Mouse (Mus musculus) midbrain, embryonic 16.5 days (tissue): ENCODE data around the gene Adamts8. TPM values are rescaled to one million over a fixed set of nuclear protein-coding genes. Genes with fewer than 3 reads are reported as not detected.

ENCODE experiments used
- ATAC-seq: fragments of 200-750 bp; cut with Nextera tagmentation; 2 replicates; pipeline ENCODE4 v1.8.0; 2017; ENCODE audit warnings: moderate TSS enrichment
- H3K27ac ChIP-seq: fragments of 300-500 bp; sonication (generic); 2 replicates; pipeline ENCODE4 v1.5.1; 2014; ENCODE audit warnings: mild to moderate bottlenecking, low read length, mixed read lengths
- H3K27me3 ChIP-seq: fragments of 300-500 bp; sonication (generic); 2 replicates; pipeline ENCODE4 v1.6.1; 2014; ENCODE audit warnings: low read depth, low read length, mixed read lengths; ENCODE audit not compliant: control insufficient read depth, insufficient read depth
- H3K36me3 ChIP-seq: fragments of 300-500 bp; sonication (generic); 2 replicates; pipeline ENCODE4 v1.6.1; 2014; ENCODE audit warnings: mild to moderate bottlenecking, low read length, moderate library complexity, mixed read lengths; ENCODE audit not compliant: control insufficient read depth, insufficient read depth
- H3K4me1 ChIP-seq: fragments of 300-500 bp; sonication (generic); 2 replicates; pipeline ENCODE4 v1.6.1; 2014; ENCODE audit warnings: mild to moderate bottlenecking, low read length, mixed read lengths; ENCODE audit not compliant: control insufficient read depth, insufficient read depth
- H3K4me2 ChIP-seq: fragments of 300-500 bp; sonication (generic); 2 replicates; pipeline ENCODE4 v1.6.1; 2014; ENCODE audit warnings: mild to moderate bottlenecking, low read length, mixed read lengths
- H3K4me3 ChIP-seq: fragments of 300-500 bp; sonication (generic); 2 replicates; pipeline ENCODE4 v1.5.1; 2014; ENCODE audit warnings: low read depth, mild to moderate bottlenecking, low read length, moderate library complexity, mixed read lengths
- H3K9ac ChIP-seq: fragments of 300-500 bp; sonication (generic); 2 replicates; pipeline ENCODE4 v1.6.1; 2014; ENCODE audit warnings: low read depth, low read length, mixed read lengths
- H3K9me3 ChIP-seq: fragments of 300-500 bp; sonication (generic); replicated peaks from 2 replicates; pipeline ENCODE4 v1.6.1; 2014; ENCODE audit warnings: mild to moderate bottlenecking, low read length, mixed read lengths; ENCODE audit not compliant: control insufficient read depth, poor library complexity, severe bottlenecking
- WGBS: fragments of 180-500 bp; shearing (Covaris S2); extraction: QIAGEN DNeasy Blood & Tissue Kit; methylation state at CpG from one replicate; pipeline ENCODE4 v1.1.7; 2014; 5-methylcytosine and 5-hydroxymethylcytosine counted together
- polyA plus RNA-seq: library from polyadenylated mRNA; unstranded; fragments of >200 nt; fragmentation: Nextera tagmentation; extraction: Ambion mirVana; gene quantifications from 2 replicates; pipeline ENCODE4 v1.2.1, GENCODE M21; 2015

Gene Adamts8
- polyA plus RNA-seq, 1 experiment from 2014 or later = 1.1 TPM

DNA sequence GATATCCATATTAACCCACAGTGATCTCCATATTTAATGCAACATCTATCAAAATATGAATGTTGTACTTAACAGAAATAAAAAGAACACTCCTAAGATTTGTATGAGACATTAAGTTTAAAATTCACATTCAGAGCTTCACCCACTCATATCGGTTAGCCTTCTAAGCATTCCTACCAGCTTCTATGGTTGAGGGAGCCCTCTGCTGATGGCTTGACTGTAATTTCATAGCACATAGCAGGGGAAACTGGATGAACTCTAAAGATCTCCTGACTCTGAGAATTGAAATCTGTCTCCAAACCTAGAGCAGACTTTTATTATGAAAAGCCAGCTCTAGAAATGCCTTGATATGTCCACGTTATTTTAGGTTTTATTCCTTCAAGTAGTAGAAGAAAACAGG is 38.1 kb downstream of the Adamts8 start:
- H3K9ac ChIP-seq = no peak overlapping the region
- no peaks in the 10 kb centered on the region for H3K27me3 ChIP-seq
- no peak overlapping the region for H3K4me3 ChIP-seq
- no peak for ATAC-seq
- no peaks in the 10 kb centered on the region for H3K4me1 ChIP-seq
- H3K4me2 ChIP-seq = no peak overlapping the region
- no peaks in the 10 kb centered on the region for H3K9me3 ChIP-seq
- H3K27ac ChIP-seq = no peak overlapping the region
- 75% methylated on average over 2 of the region's 2 CpGs for WGBS
- no peaks in the 10 kb centered on the region for H3K36me3 ChIP-seq

DNA sequence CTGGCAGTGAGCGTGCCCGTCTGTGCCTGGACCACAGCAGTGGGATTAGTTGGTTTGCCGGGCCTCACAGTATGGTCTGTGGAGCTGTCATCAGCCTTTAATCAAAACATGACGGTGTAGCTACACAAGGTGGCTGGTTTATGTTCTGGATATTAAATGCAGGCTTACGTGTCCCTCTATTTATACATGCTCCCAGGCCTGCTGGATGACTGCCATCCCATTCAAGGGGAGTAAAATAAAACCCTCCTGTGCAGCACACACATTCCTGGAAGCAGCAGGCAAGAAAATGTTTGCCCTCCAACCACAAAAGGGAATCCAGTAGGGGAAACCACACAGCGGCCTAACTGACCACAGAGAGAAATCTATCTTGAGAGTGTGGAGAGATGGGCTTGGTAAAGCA is 43.4 kb downstream of the Adamts8 start:
- WGBS = 70% methylated on average over 6 of the region's 6 CpGs
- no peak overlapping the region for H3K27ac ChIP-seq
- H3K36me3 ChIP-seq = no peaks in the 10 kb centered on the region
- no peak overlapping the region for H3K9ac ChIP-seq
- no peaks in the 10 kb centered on the region for H3K9me3 ChIP-seq
- no peaks in the 10 kb centered on the region for H3K4me1 ChIP-seq
- no peak for ATAC-seq
- no peaks in the 10 kb centered on the region for H3K27me3 ChIP-seq
- H3K4me3 ChIP-seq = no peak overlapping the region
- H3K4me2 ChIP-seq = no peak overlapping the region

DNA sequence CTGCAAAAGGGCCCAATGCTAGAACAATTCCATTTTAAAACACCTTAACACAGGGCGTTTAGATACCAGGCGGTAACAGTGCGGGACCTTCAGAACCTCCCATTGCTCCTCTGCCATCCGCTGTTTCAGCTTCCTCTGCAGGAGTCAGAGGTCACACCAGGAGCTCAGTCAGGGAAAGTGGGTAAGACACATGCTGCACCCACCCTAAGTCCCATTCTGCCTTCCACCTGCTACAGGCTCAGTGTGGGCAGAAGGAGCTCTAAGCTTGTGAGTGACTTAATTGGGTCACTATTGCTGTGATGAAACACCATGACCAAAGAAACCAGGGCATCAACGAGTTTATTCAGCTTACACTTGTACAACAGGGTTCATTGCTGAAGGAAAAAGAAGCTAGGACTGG is 50.7 kb downstream of the Adamts8 start:
- no peak for ATAC-seq
- 82% methylated on average over 5 of the region's 5 CpGs for WGBS

DNA sequence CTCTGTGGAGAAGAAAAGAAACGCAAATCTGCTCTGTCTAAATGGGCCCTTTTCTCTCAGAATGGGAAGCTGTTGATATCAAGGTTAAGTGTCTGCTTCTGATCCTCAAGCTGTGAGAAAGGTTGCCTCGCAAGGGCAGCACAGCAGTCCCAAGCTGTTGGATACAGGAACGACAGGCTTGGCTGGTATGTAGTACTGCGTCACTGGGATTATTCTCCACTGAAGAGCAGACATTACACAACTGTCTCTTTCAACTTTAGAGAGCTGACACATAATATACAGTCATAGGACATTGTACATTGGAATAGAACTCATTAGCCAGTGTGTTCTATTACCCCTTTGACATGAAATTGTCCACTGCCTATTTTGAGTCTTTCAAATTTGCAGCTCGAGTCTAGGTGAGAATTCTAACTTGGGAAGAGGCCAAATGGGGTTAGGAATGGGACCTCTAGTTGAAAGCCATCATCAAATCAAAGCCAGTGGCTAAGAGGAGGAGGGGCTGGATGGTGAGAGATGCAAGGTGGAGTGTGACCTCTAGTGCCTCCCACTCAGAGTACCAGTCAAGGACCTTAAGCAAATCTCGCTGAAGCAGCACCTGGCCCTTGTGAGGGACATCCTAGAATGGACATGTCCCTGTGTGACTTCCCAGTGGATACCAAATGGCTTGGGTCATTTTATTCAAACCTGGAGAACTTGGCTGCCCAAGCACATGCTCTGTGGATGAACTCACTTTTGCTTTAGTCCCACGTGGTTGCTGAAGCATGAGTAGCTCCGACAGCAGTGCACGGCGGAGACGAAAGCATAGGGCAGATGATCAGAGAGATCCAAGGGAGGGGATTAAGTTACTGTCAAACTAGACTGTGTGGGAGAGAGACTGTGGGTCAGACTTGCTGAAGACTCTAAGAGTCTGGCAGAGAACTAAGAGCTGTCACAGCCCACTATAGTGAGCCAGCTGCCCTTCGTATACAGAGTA is 54.5 kb downstream of the Adamts8 start:
- no peak for ATAC-seq
- H3K4me1 ChIP-seq = no peaks in the 10 kb centered on the region
- WGBS = 79% methylated on average over 12 of the region's 12 CpGs
- no peak overlapping the region for H3K9ac ChIP-seq
- H3K27me3 ChIP-seq = no peaks in the 10 kb centered on the region
- H3K36me3 ChIP-seq = no peaks in the 10 kb centered on the region
- H3K9me3 ChIP-seq = no peaks in the 10 kb centered on the region
- no peak overlapping the region for H3K27ac ChIP-seq
- H3K4me2 ChIP-seq = no peak overlapping the region
- no peak overlapping the region for H3K4me3 ChIP-seq

More for the DNA sequence above, 50.7 kb downstream of the Adamts8 start:
- Histone ChIP-seq H3K4me3 (no peak overlapping the region), H3K9me3 (no peaks in the 10 kb centered on the region), H3K4me2 (no peak overlapping the region), H3K4me1 (no peaks in the 10 kb centered on the region), H3K36me3 (no peaks in the 10 kb centered on the region), H3K27me3 (no peaks in the 10 kb centered on the region), H3K9ac (no peak overlapping the region), H3K27ac (no peak overlapping the region)

- H3K36me3 ChIP-seq = no peaks in the 10 kb centered on the region
- H3K4me2 ChIP-seq = no peak overlapping the region
- 79% methylated on average over 10 of the region's 10 CpGs for WGBS
- no peaks in the 10 kb centered on the region for H3K9me3 ChIP-seq
- no peak overlapping the region for H3K9ac ChIP-seq
- no peaks in the 10 kb centered on the region for H3K4me1 ChIP-seq
- no peaks in the 10 kb centered on the region for H3K27me3 ChIP-seq
- no peak for ATAC-seq
- H3K4me3 ChIP-seq = no peak overlapping the region
- no peak overlapping the region for H3K27ac ChIP-seq
These were observed 58.3 kb downstream of the Adamts8 start for GRCm38 (mm10) chr9:31000641-31001040.

GRCm38 (mm10) chr9:31002528-31002927 is 60.2 kb downstream of the Adamts8 start:
- no peaks in the 10 kb centered on the region for H3K9me3 ChIP-seq
- WGBS = 83% methylated on average over 4 of the region's 4 CpGs
- no peaks in the 10 kb centered on the region for H3K4me1 ChIP-seq
- H3K27ac ChIP-seq = no peak overlapping the region
- no peak overlapping the region for H3K9ac ChIP-seq
- no peak for ATAC-seq
- no peaks in the 10 kb centered on the region for H3K36me3 ChIP-seq
- H3K27me3 ChIP-seq = no peaks in the 10 kb centered on the region
- no peak overlapping the region for H3K4me2 ChIP-seq
- H3K4me3 ChIP-seq = no peak overlapping the region

DNA sequence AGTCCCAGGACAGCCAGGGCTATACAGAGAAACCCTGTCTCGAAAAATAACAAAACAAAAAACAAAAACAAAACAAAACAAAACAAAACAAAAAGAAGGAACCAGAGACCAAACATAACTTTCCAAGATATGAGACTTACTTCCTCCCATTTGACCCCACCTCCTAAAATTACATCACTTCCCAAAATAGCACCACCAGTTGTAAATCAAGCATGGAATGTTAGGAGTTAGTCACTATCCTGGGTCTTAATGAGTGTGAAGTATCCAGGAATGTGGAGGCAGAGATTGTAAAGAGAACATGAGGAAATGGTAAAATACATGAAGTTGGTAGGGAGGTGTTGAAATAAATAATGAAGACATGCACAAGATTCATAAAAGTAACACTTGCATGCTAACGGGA is 67.0 kb downstream of the Adamts8 start:
- no peaks in the 10 kb centered on the region for H3K36me3 ChIP-seq

DNA sequence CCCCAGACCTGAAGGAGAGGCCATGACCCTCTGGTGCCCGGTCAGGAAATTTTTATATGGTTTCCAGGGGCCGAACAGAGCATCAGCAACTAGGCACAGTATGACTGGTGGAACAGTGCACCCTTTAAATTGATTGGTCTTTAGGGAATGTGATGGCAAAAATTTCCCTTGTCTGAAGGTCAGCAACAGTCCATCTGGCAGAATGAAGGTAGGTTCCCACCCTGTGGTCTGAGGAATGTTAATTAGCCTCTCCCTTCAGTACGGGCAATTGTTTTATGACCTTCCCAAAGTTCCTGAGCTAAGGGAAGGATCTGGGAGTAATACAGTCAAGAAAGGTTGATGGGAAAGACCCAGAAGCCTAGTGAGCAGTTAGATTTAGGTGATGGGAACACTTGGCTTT is 67.7 kb downstream of the Adamts8 start:
- no peaks in the 10 kb centered on the region for H3K27me3 ChIP-seq
- 88% methylated on average over 3 of the region's 3 CpGs for WGBS
- no peaks in the 10 kb centered on the region for H3K36me3 ChIP-seq
- H3K9ac ChIP-seq = no peak overlapping the region
- H3K4me1 ChIP-seq = no peaks in the 10 kb centered on the region
- H3K9me3 ChIP-seq = no peaks in the 10 kb centered on the region
- H3K4me2 ChIP-seq = no peak overlapping the region
- no peak overlapping the region for H3K4me3 ChIP-seq
- ATAC-seq = no peak
- no peak overlapping the region for H3K27ac ChIP-seq

More for the DNA sequence above, 67.0 kb downstream of the Adamts8 start:
- no peak overlapping the region for H3K27ac ChIP-seq
- H3K4me1 ChIP-seq = no peaks in the 10 kb centered on the region
- H3K9ac ChIP-seq = no peak overlapping the region
- 87% methylated on average over 2 of the region's 2 CpGs for WGBS
- H3K4me3 ChIP-seq = no peak overlapping the region
- ATAC-seq = no peak
- H3K4me2 ChIP-seq = no peak overlapping the region
- no peaks in the 10 kb centered on the region for H3K9me3 ChIP-seq
- no peaks in the 10 kb centered on the region for H3K27me3 ChIP-seq

- H3K4me1 ChIP-seq = no peaks in the 10 kb centered on the region
- H3K36me3 ChIP-seq = no peaks in the 10 kb centered on the region
- H3K4me2 ChIP-seq = no peak overlapping the region
- H3K27me3 ChIP-seq = no peaks in the 10 kb centered on the region
- ATAC-seq = no peak
- no peak overlapping the region for H3K9ac ChIP-seq
- no peak overlapping the region for H3K4me3 ChIP-seq
- no peak overlapping the region for H3K27ac ChIP-seq
- WGBS = 84% methylated on average over 3 of the region's 3 CpGs
- no peaks in the 10 kb centered on the region for H3K9me3 ChIP-seq
These were observed 68.4 kb downstream of the Adamts8 start for GRCm38 (mm10) chr9:31010749-31011148.
